Mouse (Mus musculus): ENCODE results near the gene Hs6st1. TPM values are rescaled to one million over a fixed set of nuclear protein-coding genes. Genes with fewer than 3 reads are reported as not detected.

The Hs6st1 gene
- polyA plus RNA-seq, 1 experiment from 2014 or later, result 4.3 TPM

GRCm38 (mm10) chr1:36129881-36130280 is 61.7 kb downstream of the Hs6st1 start:
- Histone ChIP-seq H3K4me2 (ENCODE audit: low read depth, low read length) (no peak overlapping the region), H3K27ac (ENCODE audit: low read length) (no peak overlapping the region), H3K9ac (ENCODE audit: low read depth, low read length) (no peak overlapping the region), H3K36me3 (ENCODE audit: control insufficient read depth, insufficient read depth, low read length) (no peaks in the 10 kb centered on the region), H3K4me1 (ENCODE audit: control insufficient read depth, insufficient read depth, low read length) (peaks cover 3% of the 10 kb centered on the region), H3K9me3 (ENCODE audit: control insufficient read depth, low read length) (no peaks in the 10 kb centered on the region), H3K4me3 (ENCODE audit: low read length) (no peak overlapping the region), H3K27me3 (replicated peaks; ENCODE audit: control insufficient read depth, insufficient read depth, low read length) (no peaks in the 10 kb centered on the region)
- ATAC-seq, result no peak
- 93% methylated on average over 8 of the region's 8 CpGs for WGBS

- no peak overlapping the region for H3K4me2 ChIP-seq (ENCODE audit: low read depth, low read length)
- H3K27ac ChIP-seq (ENCODE audit: low read length), result no peak overlapping the region
- no peaks in the 10 kb centered on the region for H3K9me3 ChIP-seq (ENCODE audit: control insufficient read depth, low read length)
- H3K27me3 ChIP-seq (replicated peaks; ENCODE audit: control insufficient read depth, insufficient read depth, low read length), result no peaks in the 10 kb centered on the region
- 86% methylated on average over 4 of the region's 4 CpGs for WGBS
- H3K4me3 ChIP-seq (ENCODE audit: low read length), result no peak overlapping the region
- H3K36me3 ChIP-seq (ENCODE audit: control insufficient read depth, insufficient read depth, low read length), result no peaks in the 10 kb centered on the region
- H3K4me1 ChIP-seq (ENCODE audit: control insufficient read depth, insufficient read depth, low read length), result no peaks in the 10 kb centered on the region; the same call in none of the 2 replicates
- ATAC-seq, result no peak
- H3K9ac ChIP-seq (ENCODE audit: low read depth, low read length), result no peak overlapping the region
These were observed 62.3 kb downstream of the Hs6st1 start for GRCm38 (mm10) chr1:36130307-36131035.

GRCm38 (mm10) chr1:36131154-36131553 is 63.0 kb downstream of the Hs6st1 start:
- no peaks in the 10 kb centered on the region for H3K36me3 ChIP-seq (ENCODE audit: control insufficient read depth, insufficient read depth, low read length)
- no peak for ATAC-seq
- 51% methylated on average over 4 of the region's 4 CpGs for WGBS
- H3K27ac ChIP-seq (ENCODE audit: low read length), result no peak overlapping the region
- H3K4me3 ChIP-seq (ENCODE audit: low read length), result no peak overlapping the region
- no peaks in the 10 kb centered on the region for H3K9me3 ChIP-seq (ENCODE audit: control insufficient read depth, low read length)
- no peak overlapping the region for H3K4me2 ChIP-seq (ENCODE audit: low read depth, low read length)
- H3K4me1 ChIP-seq (ENCODE audit: control insufficient read depth, insufficient read depth, low read length), result no peaks in the 10 kb centered on the region; the same call in none of the 2 replicates
- H3K9ac ChIP-seq (ENCODE audit: low read depth, low read length), result no peak overlapping the region
- H3K27me3 ChIP-seq (replicated peaks; ENCODE audit: control insufficient read depth, insufficient read depth, low read length), result no peaks in the 10 kb centered on the region

DNA sequence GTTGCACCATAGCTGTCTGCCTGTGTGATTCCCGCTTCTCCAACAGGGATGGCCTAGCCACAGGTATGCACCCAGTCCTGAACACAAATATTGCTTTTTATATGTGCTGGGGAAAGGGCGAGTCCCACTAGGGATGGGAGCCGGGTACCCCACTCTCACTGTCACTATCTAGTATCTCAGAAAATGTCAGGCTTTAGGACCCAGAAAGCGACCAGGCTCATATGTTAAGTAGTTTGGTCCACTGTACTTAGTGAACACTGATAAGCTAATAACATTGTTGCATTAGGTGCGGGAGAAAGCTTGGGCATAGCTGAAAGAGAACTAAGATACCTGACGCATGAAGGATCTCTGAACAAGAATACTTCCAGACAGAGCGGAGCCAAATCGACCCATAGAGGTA is 63.6 kb downstream of the Hs6st1 start:
- Histone ChIP-seq H3K27me3 (replicated peaks; ENCODE audit: control insufficient read depth, insufficient read depth, low read length) (no peaks in the 10 kb centered on the region), H3K36me3 (ENCODE audit: control insufficient read depth, insufficient read depth, low read length) (no peaks in the 10 kb centered on the region), H3K4me1 (ENCODE audit: control insufficient read depth, insufficient read depth, low read length) (no peaks in the 10 kb centered on the region; the same call in none of the 2 replicates), H3K9ac (ENCODE audit: low read depth, low read length) (no peak overlapping the region), H3K9me3 (ENCODE audit: control insufficient read depth, low read length) (no peaks in the 10 kb centered on the region), H3K4me3 (ENCODE audit: low read length) (no peak overlapping the region), H3K27ac (ENCODE audit: low read length) (no peak overlapping the region), H3K4me2 (ENCODE audit: low read depth, low read length) (no peak overlapping the region)
- 68% methylated on average over 8 of the region's 8 CpGs for WGBS
- peak; percentile 23; the same call in 1 of the 2 replicates for ATAC-seq

DNA sequence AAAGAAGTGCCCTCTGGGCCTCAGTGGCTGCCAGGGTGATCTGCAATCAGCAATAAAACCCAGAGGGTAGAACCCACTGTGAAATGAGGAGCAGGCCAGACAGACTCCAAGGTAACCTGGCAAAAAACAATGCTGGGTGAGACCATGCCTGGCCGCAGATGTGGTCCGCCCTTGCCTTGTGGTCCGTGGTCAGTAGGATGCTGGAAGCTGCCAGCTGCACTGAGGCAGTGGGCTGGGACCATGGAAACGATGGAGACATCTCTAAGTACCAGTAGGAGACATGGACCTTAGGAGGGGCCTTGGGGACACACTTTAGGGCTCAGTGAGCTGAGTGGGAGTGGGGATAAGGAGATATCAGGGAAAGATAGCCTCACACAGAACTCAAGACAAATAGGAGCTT is 64.0 kb downstream of the Hs6st1 start:
- 68% methylated on average over 4 of the region's 4 CpGs for WGBS
- no peaks in the 10 kb centered on the region for H3K36me3 ChIP-seq (ENCODE audit: control insufficient read depth, insufficient read depth, low read length)
- no peak for ATAC-seq
- no peak overlapping the region for H3K4me2 ChIP-seq (ENCODE audit: low read depth, low read length)
- no peaks in the 10 kb centered on the region for H3K27me3 ChIP-seq (replicated peaks; ENCODE audit: control insufficient read depth, insufficient read depth, low read length)
- no peak overlapping the region for H3K27ac ChIP-seq (ENCODE audit: low read length)
- H3K9ac ChIP-seq (ENCODE audit: low read depth, low read length), result no peak overlapping the region
- H3K4me1 ChIP-seq (ENCODE audit: control insufficient read depth, insufficient read depth, low read length), result no peaks in the 10 kb centered on the region; the same call in none of the 2 replicates
- no peaks in the 10 kb centered on the region for H3K9me3 ChIP-seq (ENCODE audit: control insufficient read depth, low read length)
- no peak overlapping the region for H3K4me3 ChIP-seq (ENCODE audit: low read length)

DNA sequence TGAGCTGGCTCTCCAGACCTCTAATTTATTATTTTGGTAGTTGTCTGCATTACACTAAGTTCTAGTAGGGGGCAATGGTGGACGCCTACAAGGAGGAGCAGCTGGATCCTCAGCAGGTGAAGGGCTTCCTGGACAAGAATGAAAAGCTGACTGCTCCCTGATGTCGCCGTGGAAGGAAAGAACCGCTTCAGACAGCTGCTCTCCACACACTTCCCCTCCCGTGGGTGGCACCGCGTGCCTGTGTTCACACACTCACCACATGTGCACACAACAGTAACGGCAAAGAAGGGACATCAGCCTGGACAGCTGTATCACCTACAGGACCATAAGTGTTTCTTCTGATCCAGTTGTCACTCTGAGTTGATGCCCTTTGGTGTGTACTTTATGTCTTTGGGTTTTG is 64.8 kb downstream of the Hs6st1 start:
- no peak overlapping the region for H3K9ac ChIP-seq (ENCODE audit: low read depth, low read length)
- no peak overlapping the region for H3K4me3 ChIP-seq (ENCODE audit: low read length)
- no peak overlapping the region for H3K27ac ChIP-seq (ENCODE audit: low read length)
- 74% methylated on average over 8 of the region's 8 CpGs for WGBS
- ATAC-seq, result no peak
- H3K36me3 ChIP-seq (ENCODE audit: control insufficient read depth, insufficient read depth, low read length), result no peaks in the 10 kb centered on the region
- no peaks in the 10 kb centered on the region; the same call in none of the 2 replicates for H3K4me1 ChIP-seq (ENCODE audit: control insufficient read depth, insufficient read depth, low read length)
- H3K27me3 ChIP-seq (replicated peaks; ENCODE audit: control insufficient read depth, insufficient read depth, low read length), result no peaks in the 10 kb centered on the region
- H3K9me3 ChIP-seq (ENCODE audit: control insufficient read depth, low read length), result no peaks in the 10 kb centered on the region
- H3K4me2 ChIP-seq (ENCODE audit: low read depth, low read length), result no peak overlapping the region

- H3K27ac ChIP-seq (ENCODE audit: low read length), result no peak overlapping the region
- no peak overlapping the region for H3K9ac ChIP-seq (ENCODE audit: low read depth, low read length)
- H3K4me2 ChIP-seq (ENCODE audit: low read depth, low read length), result no peak overlapping the region
- no peaks in the 10 kb centered on the region for H3K27me3 ChIP-seq (replicated peaks; ENCODE audit: control insufficient read depth, insufficient read depth, low read length)
- no peaks in the 10 kb centered on the region for H3K36me3 ChIP-seq (ENCODE audit: control insufficient read depth, insufficient read depth, low read length)
- no peak overlapping the region for H3K4me3 ChIP-seq (ENCODE audit: low read length)
- H3K4me1 ChIP-seq (ENCODE audit: control insufficient read depth, insufficient read depth, low read length), result no peaks in the 10 kb centered on the region; the same call in none of the 2 replicates
- no peaks in the 10 kb centered on the region for H3K9me3 ChIP-seq (ENCODE audit: control insufficient read depth, low read length)
- 72% methylated on average over 3 of the region's 3 CpGs for WGBS
- ATAC-seq, result no peak
These were observed 65.4 kb downstream of the Hs6st1 start for GRCm38 (mm10) chr1:36133647-36134046.

DNA sequence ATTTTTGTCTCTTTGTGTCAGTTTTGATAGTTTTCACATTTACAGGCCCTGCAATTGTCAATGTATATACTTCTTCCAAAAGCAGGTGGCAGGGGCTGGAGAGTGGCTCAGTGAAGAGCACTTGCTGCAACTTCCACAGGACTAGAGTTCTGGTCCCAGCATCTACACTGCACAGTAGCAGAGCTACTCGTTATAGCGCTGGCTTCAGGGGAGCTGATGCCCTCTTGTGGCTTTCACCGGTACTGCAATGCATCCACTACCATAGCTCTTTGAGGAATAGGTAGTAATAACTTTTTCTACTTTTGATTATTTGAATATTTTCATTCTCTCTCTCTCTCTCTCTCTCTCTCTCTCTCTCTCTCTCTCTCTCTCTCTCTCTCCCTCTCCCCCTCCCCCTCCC is 66.4 kb downstream of the Hs6st1 start:
- H3K4me1 ChIP-seq (ENCODE audit: control insufficient read depth, insufficient read depth, low read length), result no peaks in the 10 kb centered on the region; the same call in none of the 2 replicates
- no peak overlapping the region for H3K4me3 ChIP-seq (ENCODE audit: low read length)
- no peak overlapping the region for H3K9ac ChIP-seq (ENCODE audit: low read depth, low read length)
- no peaks in the 10 kb centered on the region for H3K36me3 ChIP-seq (ENCODE audit: control insufficient read depth, insufficient read depth, low read length)
- H3K27ac ChIP-seq (ENCODE audit: low read length), result no peak overlapping the region
- peak; percentile 39; the same call in 1 of the 2 replicates for ATAC-seq
- no peaks in the 10 kb centered on the region for H3K27me3 ChIP-seq (replicated peaks; ENCODE audit: control insufficient read depth, insufficient read depth, low read length)
- no peaks in the 10 kb centered on the region for H3K9me3 ChIP-seq (ENCODE audit: control insufficient read depth, low read length)
- 3% methylated on average over 3 of the region's 3 CpGs for WGBS
- H3K4me2 ChIP-seq (ENCODE audit: low read depth, low read length), result no peak overlapping the region

DNA sequence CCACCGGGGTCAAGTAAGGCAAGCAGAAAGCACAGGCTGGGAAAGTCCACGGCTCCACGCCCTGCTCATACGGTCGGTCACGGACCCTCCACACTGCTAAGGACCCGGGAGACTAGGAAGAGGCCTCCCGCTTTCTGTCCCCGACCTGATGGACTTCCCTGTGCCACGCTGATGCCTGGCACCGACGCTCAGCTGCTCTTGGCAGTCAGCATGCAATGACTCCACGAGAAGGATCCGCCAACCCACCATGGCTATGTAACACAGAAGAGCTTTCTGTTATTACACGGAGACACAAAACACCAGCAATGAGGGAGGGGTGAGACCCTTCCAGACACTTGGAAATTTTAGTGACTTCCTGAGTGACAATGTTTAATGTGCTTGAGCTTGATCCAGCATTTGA is 72.1 kb downstream of the Hs6st1 start:
- no peak overlapping the region for H3K4me3 ChIP-seq (ENCODE audit: low read length)
- H3K27ac ChIP-seq (ENCODE audit: low read length), result no peak overlapping the region
- no peak overlapping the region for H3K4me2 ChIP-seq (ENCODE audit: low read depth, low read length)
- ATAC-seq, result no peak
- H3K36me3 ChIP-seq (ENCODE audit: control insufficient read depth, insufficient read depth, low read length), result peaks cover 5% of the 10 kb centered on the region; the same call in 1 of the 2 replicates
- H3K9me3 ChIP-seq (ENCODE audit: control insufficient read depth, low read length), result no peaks in the 10 kb centered on the region
- no peaks in the 10 kb centered on the region for H3K27me3 ChIP-seq (replicated peaks; ENCODE audit: control insufficient read depth, insufficient read depth, low read length)
- H3K4me1 ChIP-seq (ENCODE audit: control insufficient read depth, insufficient read depth, low read length), result no peaks in the 10 kb centered on the region
- H3K9ac ChIP-seq (ENCODE audit: low read depth, low read length), result no peak overlapping the region
- 97% methylated on average over 15 of the region's 15 CpGs for WGBS

All from intestine, embryonic 16.5 days (tissue).